Mouse (Mus musculus) embryonic facial prominence, embryonic 12.5 days (tissue): ENCODE measurements around the gene Gpr27. TPM values are rescaled to one million over a fixed set of nuclear protein-coding genes. Genes with fewer than 3 reads are reported as not detected.

Experiments
- ATAC-seq: fragments of 200-750 bp; cut with Nextera tagmentation; 2 replicates; pipeline ENCODE4 v1.8.0; 2017; ENCODE audit not compliant: insufficient number of reproducible peaks, insufficient read depth, low FRiP score, low TSS enrichment
- H3K27ac ChIP-seq: fragments of 300-500 bp; sonication (generic); 2 replicates; pipeline ENCODE4 v1.5.1; 2016; ENCODE audit warnings: mild to moderate bottlenecking
- H3K27me3 ChIP-seq: fragments of 300-500 bp; sonication (generic); 2 replicates; pipeline ENCODE4 v1.6.1; 2016; ENCODE audit warnings: mild to moderate bottlenecking, moderate library complexity
- H3K36me3 ChIP-seq: fragments of 300-500 bp; sonication (generic); 2 replicates; pipeline ENCODE4 v1.6.1; 2016; ENCODE audit warnings: mild to moderate bottlenecking
- H3K4me1 ChIP-seq: fragments of 300-500 bp; sonication (generic); 2 replicates; pipeline ENCODE4 v1.6.1; 2016
- H3K4me2 ChIP-seq: fragments of 300-500 bp; sonication (generic); replicated peaks from 2 replicates; pipeline ENCODE4 v1.6.1; 2016; ENCODE audit warnings: mild to moderate bottlenecking, moderate library complexity
- H3K4me3 ChIP-seq: fragments of 300-500 bp; sonication (generic); 2 replicates; pipeline ENCODE4 v1.5.1; 2016; ENCODE audit warnings: mild to moderate bottlenecking
- H3K9ac ChIP-seq: fragments of 300-500 bp; sonication (generic); 2 replicates; pipeline ENCODE4 v1.6.1; 2016; ENCODE audit warnings: mild to moderate bottlenecking, moderate library complexity
- H3K9me3 ChIP-seq: fragments of 300-500 bp; sonication (generic); 2 replicates; pipeline ENCODE4 v1.6.1; 2016; ENCODE audit warnings: mild to moderate bottlenecking, moderate library complexity
- WGBS: fragments of 180-500 bp; shearing (Covaris S2); methylation state at CpG from one replicate; pipeline ENCODE4 v1.1.7; 2016; 5-methylcytosine and 5-hydroxymethylcytosine counted together
- polyA plus RNA-seq: library from polyadenylated mRNA; unstranded; fragments of >200 nt; fragmentation: Nextera tagmentation; extraction: Ambion mirVana; gene quantifications from 2 replicates; pipeline ENCODE4 v1.2.1, GENCODE M21; 2016

Gpr27 gene
- polyA plus RNA-seq, 1 experiment from 2014 or later, result 7.7 TPM

GRCm38 (mm10) chr6:99660443-99660842 lies 32.0 kb upstream of the Gpr27 start:
- peaks cover 14% of the 10 kb centered on the region for H3K4me1 ChIP-seq
- no peaks in the 10 kb centered on the region for H3K27me3 ChIP-seq
- H3K4me3 ChIP-seq, result no peak overlapping the region
- H3K4me2 ChIP-seq, result no peak overlapping the region
- ATAC-seq, result no peak
- H3K27ac ChIP-seq, result no peak overlapping the region
- WGBS, result 41% methylated on average over 3 of the region's 3 CpGs
- H3K9me3 ChIP-seq, result no peaks in the 10 kb centered on the region
- no peak overlapping the region for H3K9ac ChIP-seq
- H3K36me3 ChIP-seq, result no peaks in the 10 kb centered on the region

GRCm38 (mm10) chr6:99663232-99663631 lies 29.2 kb upstream of the Gpr27 start:
- Histone ChIP-seq H3K36me3 (no peaks in the 10 kb centered on the region), H3K9me3 (no peaks in the 10 kb centered on the region), H3K4me3 (no peak overlapping the region), H3K9ac (no peak overlapping the region; the same call in 1 of the 2 replicates), H3K4me1 (peaks cover 20% of the 10 kb centered on the region), H3K27me3 (no peaks in the 10 kb centered on the region), H3K4me2 (no peak overlapping the region), H3K27ac (no peak overlapping the region)
- ATAC-seq, result no peak
- 79% methylated on average over 8 of the region's 8 CpGs for WGBS

GRCm38 (mm10) chr6:99665457-99666317 lies 26.8 kb upstream of the Gpr27 start:
- 25% methylated on average over 16 of the region's 16 CpGs for WGBS
- Histone ChIP-seq H3K27me3 (no peaks in the 10 kb centered on the region), H3K9me3 (no peaks in the 10 kb centered on the region), H3K4me3 (peak overlapping the region; percentile 72), H3K36me3 (no peaks in the 10 kb centered on the region), H3K4me1 (peaks cover 30% of the 10 kb centered on the region), H3K4me2 (peak overlapping the region; percentile 78), H3K9ac (peak overlapping the region; percentile 76), H3K27ac (no peak overlapping the region)
- no peak for ATAC-seq

GRCm38 (mm10) chr6:99666318-99667171 lies 25.9 kb upstream of the Gpr27 start, which contains the start of the genes Eif4e3 and Gm20696:
Gene Eif4e3, minus strand, starts transcription at chr6:99666771.
Gene Gm20696, minus strand, starts transcription at chr6:99666797.
- peak within 1 kb of the TSS; percentile 78 for H3K4me2 ChIP-seq
- no peaks in the 10 kb centered on the region for H3K36me3 ChIP-seq
- ATAC-seq, result peak; percentile 65
- no peaks in the 10 kb centered on the region for H3K27me3 ChIP-seq
- peak within 1 kb of the TSS; percentile 76 for H3K9ac ChIP-seq
- H3K4me3 ChIP-seq, result peak within 1 kb of the TSS; percentile 72
- H3K27ac ChIP-seq, result peak within 1 kb of the TSS; percentile 52
- no peaks in the 10 kb centered on the region for H3K9me3 ChIP-seq
- WGBS, result under 1% methylated on average over 60 of the region's 75 CpGs
- H3K4me1 ChIP-seq, result peaks cover 30% of the 10 kb centered on the region

- no peak overlapping the region for H3K9ac ChIP-seq
- WGBS, result 12% methylated on average over 8 of the region's 8 CpGs
- H3K9me3 ChIP-seq, result no peaks in the 10 kb centered on the region
- peak overlapping the region; percentile 72 for H3K4me3 ChIP-seq
- H3K27ac ChIP-seq, result no peak overlapping the region
- no peaks in the 10 kb centered on the region for H3K36me3 ChIP-seq
- ATAC-seq, result no peak
- H3K4me1 ChIP-seq, result peaks cover 30% of the 10 kb centered on the region
- peak overlapping the region; percentile 78 for H3K4me2 ChIP-seq
- no peaks in the 10 kb centered on the region for H3K27me3 ChIP-seq
Measured at GRCm38 (mm10) chr6:99667290-99667689, 25.2 kb upstream of the Gpr27 start.

- H3K4me1 ChIP-seq, result peaks cover 23% of the 10 kb centered on the region; the same call in 1 of the 2 replicates
- H3K4me3 ChIP-seq, result no peak overlapping the region
- WGBS, result 29% methylated on average over 5 of the region's 5 CpGs
Measured at GRCm38 (mm10) chr6:99669481-99670325, 22.8 kb upstream of the Gpr27 start.

GRCm38 (mm10) chr6:99670481-99671119 lies 21.9 kb upstream of the Gpr27 start:
- Histone ChIP-seq H3K4me1 (peaks cover 23% of the 10 kb centered on the region; the same call in 1 of the 2 replicates), H3K27me3 (no peaks in the 10 kb centered on the region), H3K36me3 (no peaks in the 10 kb centered on the region), H3K4me2 (no peak overlapping the region), H3K9ac (no peak overlapping the region), H3K9me3 (no peaks in the 10 kb centered on the region), H3K27ac (no peak overlapping the region), H3K4me3 (no peak overlapping the region)
- no peak for ATAC-seq
- 74% methylated on average over 7 of the region's 7 CpGs for WGBS

More at GRCm38 (mm10) chr6:99669481-99670325, 22.8 kb upstream of the Gpr27 start:
- Histone ChIP-seq H3K9ac (no peak overlapping the region), H3K27me3 (no peaks in the 10 kb centered on the region), H3K36me3 (no peaks in the 10 kb centered on the region), H3K4me2 (no peak overlapping the region), H3K9me3 (no peaks in the 10 kb centered on the region), H3K27ac (no peak overlapping the region)
- no peak for ATAC-seq

GRCm38 (mm10) chr6:99671768-99672167 lies 20.7 kb upstream of the Gpr27 start:
- 58% methylated on average over 3 of the region's 3 CpGs for WGBS

GRCm38 (mm10) chr6:99674482-99674881 lies 18.0 kb upstream of the Gpr27 start:
- Histone ChIP-seq H3K36me3 (no peaks in the 10 kb centered on the region), H3K4me3 (no peak overlapping the region), H3K27me3 (no peaks in the 10 kb centered on the region), H3K9ac (no peak overlapping the region), H3K4me2 (no peak overlapping the region), H3K9me3 (no peaks in the 10 kb centered on the region), H3K4me1 (peaks cover 7% of the 10 kb centered on the region; the same call in 1 of the 2 replicates), H3K27ac (no peak overlapping the region)
- 78% methylated on average over 4 of the region's 4 CpGs for WGBS
- ATAC-seq, result no peak

More at GRCm38 (mm10) chr6:99671768-99672167, 20.7 kb upstream of the Gpr27 start:
- no peaks in the 10 kb centered on the region for H3K36me3 ChIP-seq
- H3K9ac ChIP-seq, result no peak overlapping the region
- no peaks in the 10 kb centered on the region for H3K27me3 ChIP-seq
- no peaks in the 10 kb centered on the region for H3K9me3 ChIP-seq
- peaks cover 19% of the 10 kb centered on the region; the same call in 1 of the 2 replicates for H3K4me1 ChIP-seq
- no peak overlapping the region for H3K27ac ChIP-seq
- H3K4me2 ChIP-seq, result no peak overlapping the region
- ATAC-seq, result no peak
- H3K4me3 ChIP-seq, result no peak overlapping the region

- no peaks in the 10 kb centered on the region for H3K9me3 ChIP-seq
- no peak overlapping the region for H3K9ac ChIP-seq
- H3K4me2 ChIP-seq, result no peak overlapping the region
- H3K4me1 ChIP-seq, result no peaks in the 10 kb centered on the region
- no peaks in the 10 kb centered on the region for H3K27me3 ChIP-seq
- H3K27ac ChIP-seq, result no peak overlapping the region
- no peak overlapping the region for H3K4me3 ChIP-seq
- WGBS, result 88% methylated on average over 8 of the region's 8 CpGs
- no peaks in the 10 kb centered on the region for H3K36me3 ChIP-seq
- no peak for ATAC-seq
Measured at GRCm38 (mm10) chr6:99677325-99677724, 15.2 kb upstream of the Gpr27 start.
